Mouse (Mus musculus) urinary bladder, adult 2 months (tissue): Measurements from ENCODE around the gene Slc17a5. TPM values are rescaled to one million over a fixed set of nuclear protein-coding genes. Genes with fewer than 3 reads are reported as not detected.

ENCODE experiments used
- DNase-seq: peaks from one replicate; pipeline ENCODE4 v3.0.0; 2022; ENCODE audit warnings: low spot score
- polyA plus RNA-seq: library from polyadenylated mRNA; depleted of rRNA; stranded (reverse); fragments of >200 nt; gene quantifications from 2 replicates; pipeline ENCODE4 v1.2.3, GENCODE M21; 2012; rRNA removed

Gene Slc17a5
- polyA plus RNA-seq = 11.7 and 12.7 TPM in 2 replicates

GRCm38 (mm10) chr9:78587914-78588313 lies at the start of gene Slc17a5:
TSS of gene Slc17a5 (minus strand) at chr9:78588041.
- DNase-seq = peak; percentile 78

- DNase-seq = no peak
These were observed 46.1 kb upstream of the Slc17a5 start for GRCm38 (mm10) chr9:78633976-78634375.

GRCm38 (mm10) chr9:78631755-78632434 lies 44.1 kb upstream of the Slc17a5 start:
- no peak for DNase-seq

- no peak for DNase-seq
These were observed 42.1 kb upstream of the Slc17a5 start for GRCm38 (mm10) chr9:78629991-78630390.

GRCm38 (mm10) chr9:78623301-78623747 lies 35.5 kb upstream of the Slc17a5 start:
- DNase-seq = peak; percentile 29

GRCm38 (mm10) chr9:78619285-78619684 lies 31.4 kb upstream of the Slc17a5 start:
- no peak for DNase-seq

- DNase-seq = peak; percentile 29
These were observed 27.7 kb upstream of the Slc17a5 start, which contains the start of gene Cd109 for GRCm38 (mm10) chr9:78615401-78616021. TSS of gene Cd109 (plus strand) at chr9:78615546.

GRCm38 (mm10) chr9:78614201-78614600 lies 26.4 kb upstream of the Slc17a5 start:
- no peak for DNase-seq

GRCm38 (mm10) chr9:78601046-78601730 lies 13.3 kb upstream of the Slc17a5 start:
- no peak for DNase-seq

- no peak for DNase-seq
These were observed 12.1 kb upstream of the Slc17a5 start for GRCm38 (mm10) chr9:78599927-78600326.

- DNase-seq = no peak
These were observed 9.0 kb upstream of the Slc17a5 start for GRCm38 (mm10) chr9:78596834-78597233.

- DNase-seq = no peak
These were observed 8.1 kb upstream of the Slc17a5 start for GRCm38 (mm10) chr9:78595769-78596555.

- no peak for DNase-seq
These were observed 7.4 kb upstream of the Slc17a5 start for GRCm38 (mm10) chr9:78595257-78595656.

- DNase-seq = no peak
These were observed 2.6 kb upstream of the Slc17a5 start for GRCm38 (mm10) chr9:78590471-78590870.

- DNase-seq = no peak
These were observed 681 bp upstream of the Slc17a5 start for GRCm38 (mm10) chr9:78588411-78589033.

GRCm38 (mm10) chr9:78587218-78587883 lies 490 bp downstream of the Slc17a5 start:
- DNase-seq = no peak

GRCm38 (mm10) chr9:78579644-78580396 lies 8.0 kb downstream of the Slc17a5 start:
- no peak for DNase-seq

- no peak for DNase-seq
These were observed 9.0 kb downstream of the Slc17a5 start for GRCm38 (mm10) chr9:78578824-78579223.

- no peak for DNase-seq
These were observed 11.4 kb downstream of the Slc17a5 start for GRCm38 (mm10) chr9:78576466-78576865.

GRCm38 (mm10) chr9:78569934-78570333 lies 17.9 kb downstream of the Slc17a5 start:
- no peak for DNase-seq
